Mouse (Mus musculus): ENCODE data around the gene Cdh13. TPM values are rescaled to one million over a fixed set of nuclear protein-coding genes. Genes with fewer than 3 reads are reported as not detected.
A peak's percentile ranks its signal among the peaks of the same experiment; 100 is the strongest.
"Not testable (repeated sequence)": the region's sequence is repeated elsewhere in the genome, so short reads cannot be mapped to it uniquely, and the experiment has no call there.

The Cdh13 gene
- polyA plus RNA-seq, 1 experiment: 4.5 TPM

- Histone ChIP-seq H3K36me3 (ENCODE audit: control insufficient read depth, insufficient read depth, low read length) (no peaks in the 10 kb centered on the region), H3K4me1 (ENCODE audit: control insufficient read depth, insufficient read depth, low read length) (no peaks in the 10 kb centered on the region), H3K27me3 (ENCODE audit: control insufficient read depth, insufficient read depth, low read length) (no peaks in the 10 kb centered on the region), H3K4me3 (ENCODE audit: control insufficient read depth, low read depth, low read length) (no peak overlapping the region), H3K27ac (ENCODE audit: control insufficient read depth, insufficient read depth, low read depth, low read length) (no peak overlapping the region)
- TF ChIP-seq CTCF (IDR thresholded peaks at IDR 0.05; ENCODE audit: control insufficient read depth, insufficient read depth, insufficient replicate concordance, low read depth, low read length) (peak; percentile 10; the same call in 1 of the 2 replicates), POLR2A (IDR thresholded peaks at IDR 0.05; ENCODE audit: control insufficient read depth, low read depth, low read length) (no peak)
Measured at GRCm38 (mm10) chr8:119275442-119275841, 991.9 kb downstream of the Cdh13 start.

DNA sequence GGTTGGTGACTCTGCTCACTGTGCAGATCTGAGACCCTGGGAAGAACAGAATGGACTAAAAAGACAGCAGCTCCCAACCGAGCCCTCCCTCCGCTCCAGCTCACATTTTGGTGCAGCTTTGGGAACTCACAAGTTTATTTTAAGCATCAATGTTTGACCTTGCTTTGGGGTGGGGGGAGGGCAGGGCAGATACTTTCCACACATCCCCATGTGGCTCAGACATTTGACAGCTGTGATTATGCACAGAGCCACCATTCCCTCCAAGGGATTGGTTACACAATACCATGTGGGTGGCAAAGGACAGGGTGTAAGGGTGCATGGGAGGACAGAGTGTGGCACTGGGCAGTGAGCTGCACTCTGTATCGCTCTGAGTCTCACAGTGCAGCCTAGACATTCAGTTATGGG, 993.5 kb downstream of the Cdh13 start:
- Histone ChIP-seq H3K4me1 (ENCODE audit: control insufficient read depth, insufficient read depth, low read length) (no peaks in the 10 kb centered on the region), H3K36me3 (ENCODE audit: control insufficient read depth, insufficient read depth, low read length) (no peaks in the 10 kb centered on the region), H3K27ac (ENCODE audit: control insufficient read depth, insufficient read depth, low read depth, low read length) (no peak overlapping the region), H3K4me3 (ENCODE audit: control insufficient read depth, low read depth, low read length) (no peak overlapping the region), H3K27me3 (ENCODE audit: control insufficient read depth, insufficient read depth, low read length) (no peaks in the 10 kb centered on the region)
- TF ChIP-seq POLR2A (IDR thresholded peaks at IDR 0.05; ENCODE audit: control insufficient read depth, low read depth, low read length) (no peak), CTCF (IDR thresholded peaks at IDR 0.05; ENCODE audit: control insufficient read depth, insufficient read depth, insufficient replicate concordance, low read depth, low read length) (no peak)

- no peaks in the 10 kb centered on the region for H3K36me3 ChIP-seq (ENCODE audit: control insufficient read depth, insufficient read depth, low read length)
- H3K4me3 ChIP-seq (ENCODE audit: control insufficient read depth, low read depth, low read length): no peak overlapping the region
- H3K27me3 ChIP-seq (ENCODE audit: control insufficient read depth, insufficient read depth, low read length): no peaks in the 10 kb centered on the region
- H3K4me1 ChIP-seq (ENCODE audit: control insufficient read depth, insufficient read depth, low read length): no peaks in the 10 kb centered on the region
- no peak overlapping the region for H3K27ac ChIP-seq (ENCODE audit: control insufficient read depth, insufficient read depth, low read depth, low read length)
- TF ChIP-seq POLR2A (IDR thresholded peaks at IDR 0.05; ENCODE audit: control insufficient read depth, low read depth, low read length) (no peak), CTCF (IDR thresholded peaks at IDR 0.05; ENCODE audit: control insufficient read depth, insufficient read depth, insufficient replicate concordance, low read depth, low read length) (no peak)
Measured at GRCm38 (mm10) chr8:119281761-119282160, 998.2 kb downstream of the Cdh13 start.

- no peaks in the 10 kb centered on the region for H3K4me1 ChIP-seq (ENCODE audit: control insufficient read depth, insufficient read depth, low read length)
- H3K36me3 ChIP-seq (ENCODE audit: control insufficient read depth, insufficient read depth, low read length): no peaks in the 10 kb centered on the region
- no peaks in the 10 kb centered on the region for H3K27me3 ChIP-seq (ENCODE audit: control insufficient read depth, insufficient read depth, low read length)
- H3K27ac ChIP-seq (ENCODE audit: control insufficient read depth, insufficient read depth, low read depth, low read length): no peak overlapping the region
- TF ChIP-seq POLR2A (IDR thresholded peaks at IDR 0.05; ENCODE audit: control insufficient read depth, low read depth, low read length) (no peak), CTCF (IDR thresholded peaks at IDR 0.05; ENCODE audit: control insufficient read depth, insufficient read depth, insufficient replicate concordance, low read depth, low read length) (no peak)
- H3K4me3 ChIP-seq (ENCODE audit: control insufficient read depth, low read depth, low read length): no peak overlapping the region
Measured at GRCm38 (mm10) chr8:119284516-119284915, 1001.0 kb downstream of the Cdh13 start.

GRCm38 (mm10) chr8:119284920-119285319, 1001.4 kb downstream of the Cdh13 start:
- Histone ChIP-seq H3K36me3 (ENCODE audit: control insufficient read depth, insufficient read depth, low read length) (no peaks in the 10 kb centered on the region), H3K27ac (ENCODE audit: control insufficient read depth, insufficient read depth, low read depth, low read length) (no peak overlapping the region), H3K4me1 (ENCODE audit: control insufficient read depth, insufficient read depth, low read length) (no peaks in the 10 kb centered on the region), H3K27me3 (ENCODE audit: control insufficient read depth, insufficient read depth, low read length) (no peaks in the 10 kb centered on the region), H3K4me3 (ENCODE audit: control insufficient read depth, low read depth, low read length) (no peak overlapping the region)
- TF ChIP-seq POLR2A (IDR thresholded peaks at IDR 0.05; ENCODE audit: control insufficient read depth, low read depth, low read length) (no peak), CTCF (IDR thresholded peaks at IDR 0.05; ENCODE audit: control insufficient read depth, insufficient read depth, insufficient replicate concordance, low read depth, low read length) (no peak)

DNA sequence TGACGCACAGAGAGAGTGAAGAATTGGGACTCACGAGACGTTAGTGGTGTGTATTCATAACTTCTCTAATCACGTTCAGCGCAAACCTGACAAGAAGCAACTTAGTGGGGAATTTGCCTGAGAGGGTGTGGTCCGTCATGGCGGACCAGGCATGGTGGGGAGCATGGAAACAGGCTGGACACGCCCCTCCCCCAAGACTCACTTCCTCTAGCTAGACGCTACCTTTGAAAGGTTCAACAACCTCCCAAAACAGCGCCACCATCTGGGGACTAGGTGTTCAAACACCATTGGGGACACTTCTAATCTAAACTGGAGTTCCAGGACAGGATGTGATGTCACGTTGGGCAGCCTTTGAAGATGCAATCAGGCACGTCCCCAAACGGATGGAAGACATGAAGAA, 1011.9 kb downstream of the Cdh13 start:
- H3K27ac ChIP-seq (ENCODE audit: control insufficient read depth, insufficient read depth, low read depth, low read length): no peak overlapping the region; the same call in 1 of the 2 replicates
- peak overlapping the region; percentile 85 for H3K4me3 ChIP-seq (ENCODE audit: control insufficient read depth, low read depth, low read length)
- no peaks in the 10 kb centered on the region for H3K36me3 ChIP-seq (ENCODE audit: control insufficient read depth, insufficient read depth, low read length)
- H3K27me3 ChIP-seq (ENCODE audit: control insufficient read depth, insufficient read depth, low read length): no peaks in the 10 kb centered on the region
- H3K4me1 ChIP-seq (ENCODE audit: control insufficient read depth, insufficient read depth, low read length): peaks cover 6% of the 10 kb centered on the region
- peak; percentile 61; the same call in 1 of the 2 replicates for TF ChIP-seq POLR2A (IDR thresholded peaks at IDR 0.05; ENCODE audit: control insufficient read depth, low read depth, low read length)
- peak; percentile 59 for TF ChIP-seq CTCF (IDR thresholded peaks at IDR 0.05; ENCODE audit: control insufficient read depth, insufficient read depth, insufficient replicate concordance, low read depth, low read length)

DNA sequence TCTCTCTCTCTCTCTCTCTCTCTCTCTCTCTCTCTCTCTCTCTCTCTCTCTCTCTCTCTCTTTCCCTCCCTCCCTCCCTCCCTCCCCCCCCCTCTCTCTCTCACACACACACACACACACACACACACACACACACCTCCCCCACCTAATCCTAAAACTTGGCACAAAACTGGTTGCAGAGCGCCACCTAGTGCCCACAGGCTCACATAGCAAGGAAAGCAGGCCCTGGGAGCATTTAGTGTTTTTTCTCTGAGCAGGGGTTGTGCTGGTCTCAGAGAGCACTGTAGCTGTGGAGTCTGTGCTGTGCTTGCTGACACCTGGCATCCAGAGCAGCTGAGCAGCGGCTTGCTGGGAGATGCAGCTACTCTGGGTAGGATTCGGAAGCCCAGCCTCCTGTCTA, 1014.2 kb downstream of the Cdh13 start:
- TF ChIP-seq CTCF (IDR thresholded peaks at IDR 0.05; ENCODE audit: control insufficient read depth, insufficient read depth, insufficient replicate concordance, low read depth, low read length): peak; percentile 88
- H3K27me3 ChIP-seq (ENCODE audit: control insufficient read depth, insufficient read depth, low read length); H3K4me3 ChIP-seq (ENCODE audit: control insufficient read depth, low read depth, low read length): not testable (repeated sequence)

DNA sequence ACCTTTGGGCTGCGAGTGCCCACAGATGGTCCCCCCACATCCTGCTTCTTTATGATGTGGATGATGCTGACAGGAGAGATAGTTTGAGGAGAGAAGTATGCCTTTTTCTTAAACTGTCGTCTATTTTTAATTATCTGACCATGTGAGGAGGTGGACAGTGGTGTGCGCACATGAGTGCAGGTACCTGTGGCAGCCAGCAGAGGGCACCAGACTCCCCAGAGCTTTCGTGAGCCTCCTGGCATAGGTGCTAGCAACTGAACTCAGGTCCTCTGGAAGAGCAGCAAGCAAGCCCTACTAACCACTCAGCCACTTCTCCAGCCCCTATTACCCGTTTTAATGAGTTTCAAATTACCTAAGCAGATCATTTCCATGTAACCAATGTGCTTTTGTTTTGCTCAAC, 1016.8 kb downstream of the Cdh13 start:
- Histone ChIP-seq H3K4me3 (ENCODE audit: control insufficient read depth, low read depth, low read length) (no peak overlapping the region), H3K4me1 (ENCODE audit: control insufficient read depth, insufficient read depth, low read length) (peaks cover 3% of the 10 kb centered on the region), H3K27me3 (ENCODE audit: control insufficient read depth, insufficient read depth, low read length) (no peaks in the 10 kb centered on the region), H3K36me3 (ENCODE audit: control insufficient read depth, insufficient read depth, low read length) (no peaks in the 10 kb centered on the region), H3K27ac (ENCODE audit: control insufficient read depth, insufficient read depth, low read depth, low read length) (no peak overlapping the region)
- TF ChIP-seq POLR2A (IDR thresholded peaks at IDR 0.05; ENCODE audit: control insufficient read depth, low read depth, low read length) (no peak), CTCF (IDR thresholded peaks at IDR 0.05; ENCODE audit: control insufficient read depth, insufficient read depth, insufficient replicate concordance, low read depth, low read length) (peak; percentile 87; the same call in 1 of the 2 replicates)

More for the DNA sequence above, 1014.2 kb downstream of the Cdh13 start:
- not testable (repeated sequence) for H3K36me3 ChIP-seq (ENCODE audit: control insufficient read depth, insufficient read depth, low read length); H3K27ac ChIP-seq (ENCODE audit: control insufficient read depth, insufficient read depth, low read depth, low read length); H3K4me1 ChIP-seq (ENCODE audit: control insufficient read depth, insufficient read depth, low read length)
